Mouse (Mus musculus): ENCODE measurements at regions not wholly inside any gene's neighbourhood (a gene's known extent, or its start where the extent isn't known, plus 50 kb on each side); places are given as distances from the start of the nearest gene placed in this dataset.
A peak's percentile ranks its signal among the peaks of the same experiment; 100 is the strongest.

GRCm38 (mm10) chr5:148633999-148634398, 81.4 kb upstream of the Ubl3 start:
- ATAC-seq (ENCODE audit: low FRiP score) (no peak), DNase-seq (ENCODE audit: low spot score, missing footprints) (no peak)
- no peaks in the 10 kb centered on the region for H3K9me3 ChIP-seq (ENCODE audit: control insufficient read depth, low read length)
- H3K4me2 ChIP-seq = no peak overlapping the region
- no peak overlapping the region for H3K9ac ChIP-seq (ENCODE audit: low read length)
- no peak overlapping the region for H3K4me3 ChIP-seq (ENCODE audit: low read depth, low read length)
- H3K4me1 ChIP-seq (ENCODE audit: control insufficient read depth, insufficient read depth, low read length) = no peaks in the 10 kb centered on the region
- 71% methylated on average over 5 of the region's 5 CpGs for WGBS
- H3K36me3 ChIP-seq (ENCODE audit: control insufficient read depth, insufficient read depth, low read length) = no peaks in the 10 kb centered on the region
- H3K27ac ChIP-seq (ENCODE audit: low read depth, low read length) = no peak overlapping the region
- H3K27me3 ChIP-seq (ENCODE audit: control insufficient read depth, insufficient read depth, low read length) = no peaks in the 10 kb centered on the region

- Histone ChIP-seq H3K4me2 (no peak overlapping the region), H3K27ac (ENCODE audit: low read depth, low read length) (no peak overlapping the region), H3K4me1 (ENCODE audit: control insufficient read depth, insufficient read depth, low read length) (no peaks in the 10 kb centered on the region), H3K4me3 (ENCODE audit: low read depth, low read length) (no peak overlapping the region), H3K9ac (ENCODE audit: low read length) (no peak overlapping the region), H3K9me3 (ENCODE audit: control insufficient read depth, low read length) (no peaks in the 10 kb centered on the region), H3K27me3 (ENCODE audit: control insufficient read depth, insufficient read depth, low read length) (no peaks in the 10 kb centered on the region), H3K36me3 (ENCODE audit: control insufficient read depth, insufficient read depth, low read length) (no peaks in the 10 kb centered on the region)
- 90% methylated on average over 6 of the region's 6 CpGs for WGBS
- ATAC-seq (ENCODE audit: low FRiP score) (no peak), DNase-seq (ENCODE audit: low spot score, missing footprints) (no peak)
Observed at GRCm38 (mm10) chr5:148633331-148633730, 80.7 kb upstream of the Ubl3 start.

- WGBS = 76% methylated on average over 11 of the region's 11 CpGs
- ATAC-seq (ENCODE audit: low FRiP score) = no peak
- no peak overlapping the region for H3K27ac ChIP-seq (ENCODE audit: low read depth, low read length)
- no peak overlapping the region for H3K4me3 ChIP-seq (ENCODE audit: low read depth, low read length)
- H3K9ac ChIP-seq (ENCODE audit: low read length) = no peak overlapping the region
- no peaks in the 10 kb centered on the region for H3K9me3 ChIP-seq (ENCODE audit: control insufficient read depth, low read length)
- no peaks in the 10 kb centered on the region for H3K4me1 ChIP-seq (ENCODE audit: control insufficient read depth, insufficient read depth, low read length)
- no peak overlapping the region for H3K4me2 ChIP-seq
- H3K27me3 ChIP-seq (ENCODE audit: control insufficient read depth, insufficient read depth, low read length) = no peaks in the 10 kb centered on the region
- H3K36me3 ChIP-seq (ENCODE audit: control insufficient read depth, insufficient read depth, low read length) = no peaks in the 10 kb centered on the region
- DNase-seq (ENCODE audit: low spot score, missing footprints) = no peak
Observed at GRCm38 (mm10) chr5:148632516-148633170, 80.1 kb upstream of the Ubl3 start.

GRCm38 (mm10) chr5:148631566-148631965, 79.0 kb upstream of the Ubl3 start:
- Histone ChIP-seq H3K27ac (ENCODE audit: low read depth, low read length) (no peak overlapping the region), H3K4me1 (ENCODE audit: control insufficient read depth, insufficient read depth, low read length) (no peaks in the 10 kb centered on the region), H3K4me2 (no peak overlapping the region), H3K4me3 (ENCODE audit: low read depth, low read length) (no peak overlapping the region), H3K9ac (ENCODE audit: low read length) (no peak overlapping the region), H3K9me3 (ENCODE audit: control insufficient read depth, low read length) (no peaks in the 10 kb centered on the region), H3K36me3 (ENCODE audit: control insufficient read depth, insufficient read depth, low read length) (no peaks in the 10 kb centered on the region), H3K27me3 (ENCODE audit: control insufficient read depth, insufficient read depth, low read length) (no peaks in the 10 kb centered on the region)
- DNase-seq (ENCODE audit: low spot score, missing footprints) (no peak), ATAC-seq (ENCODE audit: low FRiP score) (no peak)
- WGBS = 91% methylated on average over 5 of the region's 5 CpGs

GRCm38 (mm10) chr5:148626014-148626413, 73.4 kb upstream of the Ubl3 start:
- DNase-seq (ENCODE audit: low spot score, missing footprints) = no peak
- Histone ChIP-seq H3K9ac (ENCODE audit: low read length) (no peak overlapping the region), H3K27me3 (ENCODE audit: control insufficient read depth, insufficient read depth, low read length) (no peaks in the 10 kb centered on the region), H3K9me3 (ENCODE audit: control insufficient read depth, low read length) (no peaks in the 10 kb centered on the region), H3K4me2 (no peak overlapping the region), H3K4me1 (ENCODE audit: control insufficient read depth, insufficient read depth, low read length) (no peaks in the 10 kb centered on the region), H3K36me3 (ENCODE audit: control insufficient read depth, insufficient read depth, low read length) (no peaks in the 10 kb centered on the region), H3K27ac (ENCODE audit: low read depth, low read length) (no peak overlapping the region), H3K4me3 (ENCODE audit: low read depth, low read length) (no peak overlapping the region)
- ATAC-seq (ENCODE audit: low FRiP score) = no peak
- 87% methylated on average over 5 of the region's 5 CpGs for WGBS

- WGBS = 76% methylated on average over 21 of the region's 21 CpGs
- no peak overlapping the region for H3K27ac ChIP-seq (ENCODE audit: low read depth, low read length)
- H3K27me3 ChIP-seq (ENCODE audit: control insufficient read depth, insufficient read depth, low read length) = no peaks in the 10 kb centered on the region
- H3K4me1 ChIP-seq (ENCODE audit: control insufficient read depth, insufficient read depth, low read length) = no peaks in the 10 kb centered on the region
- no peak overlapping the region for H3K9ac ChIP-seq (ENCODE audit: low read length)
- peak; percentile 50; the same call in 1 of the 2 replicates for ATAC-seq (ENCODE audit: low FRiP score)
- H3K4me3 ChIP-seq (ENCODE audit: low read depth, low read length) = no peak overlapping the region
- H3K9me3 ChIP-seq (ENCODE audit: control insufficient read depth, low read length) = no peaks in the 10 kb centered on the region
- no peaks in the 10 kb centered on the region for H3K36me3 ChIP-seq (ENCODE audit: control insufficient read depth, insufficient read depth, low read length)
- no peak overlapping the region for H3K4me2 ChIP-seq
- no peak for DNase-seq (ENCODE audit: low spot score, missing footprints)
Observed at GRCm38 (mm10) chr5:148624649-148625405, 72.2 kb upstream of the Ubl3 start.

GRCm38 (mm10) chr5:148620895-148621786, 68.6 kb upstream of the Ubl3 start:
- 64% methylated on average over 10 of the region's 10 CpGs for WGBS
- DNase-seq (ENCODE audit: low spot score, missing footprints) (no peak), ATAC-seq (ENCODE audit: low FRiP score) (no peak)
- Histone ChIP-seq H3K9ac (ENCODE audit: low read length) (no peak overlapping the region), H3K27me3 (ENCODE audit: control insufficient read depth, insufficient read depth, low read length) (no peaks in the 10 kb centered on the region), H3K9me3 (ENCODE audit: control insufficient read depth, low read length) (no peaks in the 10 kb centered on the region), H3K4me2 (no peak overlapping the region), H3K36me3 (ENCODE audit: control insufficient read depth, insufficient read depth, low read length) (no peaks in the 10 kb centered on the region), H3K4me1 (ENCODE audit: control insufficient read depth, insufficient read depth, low read length) (0 out of 2 replicates have a peak, but pooled peaks cover 3% of the 10 kb centered on the region), H3K27ac (ENCODE audit: low read depth, low read length) (no peak overlapping the region), H3K4me3 (ENCODE audit: low read depth, low read length) (no peak overlapping the region)

GRCm38 (mm10) chr5:148619917-148620316, 67.3 kb upstream of the Ubl3 start:
- Histone ChIP-seq H3K9ac (ENCODE audit: low read length) (no peak overlapping the region), H3K4me2 (no peak overlapping the region), H3K27ac (ENCODE audit: low read depth, low read length) (no peak overlapping the region), H3K4me3 (ENCODE audit: low read depth, low read length) (no peak overlapping the region), H3K4me1 (ENCODE audit: control insufficient read depth, insufficient read depth, low read length) (peaks cover 3% of the 10 kb centered on the region; the same call in 1 of the 2 replicates), H3K36me3 (ENCODE audit: control insufficient read depth, insufficient read depth, low read length) (no peaks in the 10 kb centered on the region), H3K27me3 (ENCODE audit: control insufficient read depth, insufficient read depth, low read length) (no peaks in the 10 kb centered on the region), H3K9me3 (ENCODE audit: control insufficient read depth, low read length) (no peaks in the 10 kb centered on the region)
- DNase-seq (ENCODE audit: low spot score, missing footprints) (no peak), ATAC-seq (ENCODE audit: low FRiP score) (no peak)
- 90% methylated on average over 2 of the region's 2 CpGs for WGBS
